Mouse (Mus musculus): ENCODE measurements around the gene Nfe2l3. TPM values are rescaled to one million over a fixed set of nuclear protein-coding genes. Genes with fewer than 3 reads are reported as not detected.
A peak's percentile ranks its signal among the peaks of the same experiment; 100 is the strongest.

Gene Nfe2l3
- polyA plus RNA-seq, 1 experiment from 2014 or later = 1.9 TPM

DNA sequence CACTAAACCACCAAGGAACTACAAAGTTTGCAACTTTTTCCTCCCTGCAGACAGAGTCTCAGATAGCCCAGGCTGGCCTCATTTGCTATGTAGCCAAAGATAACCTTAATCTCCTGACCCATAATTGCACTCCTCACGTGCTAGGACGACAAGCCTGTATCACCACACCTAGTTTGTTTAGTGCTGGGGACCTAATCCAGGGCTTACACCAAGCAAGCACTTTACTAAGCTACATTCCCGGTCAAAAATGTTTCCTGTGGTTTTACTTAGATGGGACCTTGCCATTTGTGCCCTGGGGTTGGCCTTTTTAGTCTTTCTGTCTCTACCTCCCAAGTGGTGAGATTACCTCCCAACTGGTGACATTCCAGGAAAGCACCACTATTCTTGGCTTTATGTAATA lies 22.5 kb downstream of the Nfe2l3 start:
- 39% methylated on average over 3 of the region's 3 CpGs for WGBS
- H3K9ac ChIP-seq = no peak overlapping the region
- H3K9me3 ChIP-seq (replicated peaks) = no peaks in the 10 kb centered on the region
- no peaks in the 10 kb centered on the region for H3K4me1 ChIP-seq (replicated peaks)
- H3K4me2 ChIP-seq = no peak overlapping the region
- H3K4me3 ChIP-seq = no peak overlapping the region
- H3K36me3 ChIP-seq = peaks cover 16% of the 10 kb centered on the region
- ATAC-seq (replicated peaks; ENCODE audit: insufficient number of reproducible peaks, insufficient read depth, low FRiP score, low read depth) = no peak
- H3K27ac ChIP-seq = no peak overlapping the region
- H3K27me3 ChIP-seq = no peaks in the 10 kb centered on the region

DNA sequence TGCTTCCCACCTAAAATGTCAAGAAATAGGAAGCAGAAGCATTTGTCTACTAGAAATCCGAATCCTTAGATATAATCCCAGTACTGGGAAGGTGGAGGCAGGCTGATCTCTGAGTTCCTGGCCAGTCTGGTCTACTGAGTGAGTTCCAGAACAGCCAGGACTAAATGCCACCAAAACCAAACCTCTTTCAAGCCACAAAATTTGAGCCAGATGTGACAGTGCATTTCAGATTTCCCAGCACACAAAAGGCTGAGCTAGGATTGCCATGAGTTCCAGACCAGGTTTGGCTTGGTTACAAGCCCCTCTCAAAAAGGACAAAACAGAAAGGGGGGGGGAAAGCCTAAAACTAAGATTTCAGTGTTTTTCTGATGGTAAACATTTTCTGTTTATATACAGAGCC lies 23.7 kb downstream of the Nfe2l3 start:
- H3K4me2 ChIP-seq = no peak overlapping the region
- no peaks in the 10 kb centered on the region for H3K9me3 ChIP-seq (replicated peaks)
- no peaks in the 10 kb centered on the region for H3K27me3 ChIP-seq
- H3K4me1 ChIP-seq (replicated peaks) = no peaks in the 10 kb centered on the region
- H3K4me3 ChIP-seq = no peak overlapping the region
- 75% methylated on average over 1 of the region's 1 CpGs for WGBS
- ATAC-seq (replicated peaks; ENCODE audit: insufficient number of reproducible peaks, insufficient read depth, low FRiP score, low read depth) = no peak
- no peak overlapping the region for H3K9ac ChIP-seq
- H3K36me3 ChIP-seq = peaks cover 25% of the 10 kb centered on the region
- no peak overlapping the region for H3K27ac ChIP-seq

DNA sequence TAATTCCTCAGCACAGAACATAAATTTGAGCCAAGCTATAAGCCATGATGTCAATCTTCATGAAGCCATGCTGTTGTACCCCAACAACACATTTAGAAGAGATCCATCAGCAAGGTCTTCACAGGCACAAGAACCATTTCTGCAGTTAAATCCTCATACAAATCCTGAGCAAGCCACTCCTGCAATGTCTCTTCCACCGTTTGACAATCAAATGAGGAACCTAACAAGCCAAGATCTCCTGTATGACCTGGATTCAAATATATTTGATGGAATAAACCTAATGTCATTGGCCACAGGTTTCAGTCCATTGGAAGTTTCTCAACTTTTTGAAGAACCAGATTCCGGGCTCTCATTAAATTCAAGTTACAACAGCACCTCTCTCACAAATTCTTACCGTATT lies 24.8 kb downstream of the Nfe2l3 start:
- H3K27ac ChIP-seq = no peak overlapping the region

DNA sequence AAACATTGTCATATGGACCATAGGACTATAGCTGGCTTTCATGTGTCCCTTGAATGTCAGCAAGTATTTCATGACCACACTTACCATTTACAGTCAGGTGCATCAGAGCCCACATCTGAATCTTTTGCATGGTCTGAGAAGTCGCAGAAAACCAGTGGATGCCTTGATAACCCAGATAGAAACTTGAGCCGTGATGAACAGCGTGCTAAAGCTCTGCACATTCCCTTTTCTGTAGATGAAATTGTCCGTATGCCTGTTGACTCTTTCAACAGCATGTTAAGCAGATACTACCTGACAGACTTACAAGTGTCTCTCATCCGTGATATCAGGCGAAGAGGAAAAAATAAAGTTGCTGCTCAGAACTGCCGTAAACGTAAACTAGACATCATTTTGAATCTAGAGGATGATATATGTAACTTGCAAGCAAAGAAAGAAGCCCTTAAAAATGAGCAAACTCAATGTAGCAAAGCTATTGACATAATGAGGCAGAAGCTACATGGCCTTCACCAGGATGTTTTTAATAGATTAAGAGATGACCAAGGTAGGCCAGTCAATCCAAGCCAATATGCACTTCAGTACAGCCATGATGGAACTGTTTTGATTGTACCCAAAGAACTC lies 25.4 kb downstream of the Nfe2l3 start:
- Histone ChIP-seq H3K9ac (no peak overlapping the region), H3K36me3 (peaks cover 36% of the 10 kb centered on the region), H3K27me3 (no peaks in the 10 kb centered on the region), H3K4me1 (replicated peaks) (no peaks in the 10 kb centered on the region), H3K27ac (no peak overlapping the region), H3K9me3 (replicated peaks) (no peaks in the 10 kb centered on the region), H3K4me3 (no peak overlapping the region), H3K4me2 (no peak overlapping the region)
- no peak for ATAC-seq (replicated peaks; ENCODE audit: insufficient number of reproducible peaks, insufficient read depth, low FRiP score, low read depth)
- WGBS = 70% methylated on average over 8 of the region's 8 CpGs

More for the DNA sequence above, 24.8 kb downstream of the Nfe2l3 start:
- Histone ChIP-seq H3K9ac (no peak overlapping the region), H3K4me3 (no peak overlapping the region), H3K27me3 (no peaks in the 10 kb centered on the region), H3K36me3 (peaks cover 34% of the 10 kb centered on the region), H3K4me2 (no peak overlapping the region), H3K4me1 (replicated peaks) (no peaks in the 10 kb centered on the region), H3K9me3 (replicated peaks) (no peaks in the 10 kb centered on the region)
- WGBS = 70% methylated on average over 3 of the region's 3 CpGs
- ATAC-seq (replicated peaks; ENCODE audit: insufficient number of reproducible peaks, insufficient read depth, low FRiP score, low read depth) = no peak

DNA sequence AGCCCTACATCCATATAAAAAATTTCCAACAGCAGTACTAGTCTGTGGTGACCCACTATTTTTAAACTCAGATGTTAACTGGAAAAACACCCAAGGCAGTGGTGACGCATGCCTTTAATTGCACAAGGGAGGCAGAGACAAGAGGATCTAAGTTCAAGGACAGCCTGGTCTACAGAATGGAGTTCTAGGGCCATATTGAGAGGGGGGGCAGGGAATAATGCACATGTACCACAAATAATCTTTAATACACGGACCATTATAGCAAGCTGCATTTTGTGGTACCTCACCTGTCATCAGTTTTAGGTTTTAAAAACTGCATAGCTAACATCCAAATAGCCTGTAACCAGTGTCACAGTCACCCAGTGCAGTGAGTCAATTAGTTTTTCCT lies 26.4 kb downstream of the Nfe2l3 start:
- Histone ChIP-seq H3K4me3 (no peak overlapping the region), H3K27ac (no peak overlapping the region), H3K4me1 (replicated peaks) (peaks cover 7% of the 10 kb centered on the region; the same call in 1 of the 2 replicates), H3K27me3 (no peaks in the 10 kb centered on the region), H3K4me2 (no peak overlapping the region), H3K36me3 (peaks cover 47% of the 10 kb centered on the region), H3K9me3 (replicated peaks) (no peaks in the 10 kb centered on the region), H3K9ac (no peak overlapping the region)
- 50% methylated on average over 2 of the region's 2 CpGs for WGBS
- ATAC-seq (replicated peaks; ENCODE audit: insufficient number of reproducible peaks, insufficient read depth, low FRiP score, low read depth) = no peak; the same call in 1 of the 2 replicates

DNA sequence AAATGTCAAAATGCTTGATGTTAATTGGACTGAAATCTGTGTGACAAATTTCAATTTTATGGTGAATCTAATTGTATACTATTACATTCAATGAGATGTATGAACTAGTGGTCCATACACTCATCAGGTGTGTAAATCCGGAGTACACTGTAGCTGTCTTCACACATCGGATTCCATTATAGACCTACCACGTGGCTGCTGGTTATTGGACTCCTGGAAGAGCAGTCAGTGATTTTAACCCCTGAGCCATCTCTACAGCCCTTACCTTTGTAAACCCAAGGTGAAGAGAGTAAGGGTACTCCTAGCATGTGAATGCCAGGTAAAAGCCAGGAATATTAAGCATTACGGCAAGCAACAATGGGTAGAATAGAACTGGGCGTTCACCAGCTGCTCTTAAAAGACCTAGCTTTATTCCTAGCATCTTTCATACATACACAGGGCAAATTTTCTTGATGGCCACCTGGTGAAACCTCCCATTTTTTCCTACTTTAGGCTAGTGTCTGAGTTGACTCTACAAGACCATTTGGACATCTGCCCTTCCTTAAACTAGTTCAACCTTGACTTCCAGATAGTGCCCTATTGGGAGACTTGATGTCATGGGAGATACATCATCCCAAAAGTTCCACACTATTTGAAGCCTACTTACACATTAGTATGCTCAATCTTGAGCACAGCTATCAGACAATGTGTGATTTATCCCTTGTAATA lies 27.0 kb downstream of the Nfe2l3 start:
- 54% methylated on average over 5 of the region's 5 CpGs for WGBS
- Histone ChIP-seq H3K36me3 (peaks cover 51% of the 10 kb centered on the region), H3K27me3 (no peaks in the 10 kb centered on the region), H3K4me3 (no peak overlapping the region), H3K9me3 (replicated peaks) (no peaks in the 10 kb centered on the region), H3K27ac (no peak overlapping the region), H3K9ac (no peak overlapping the region), H3K4me2 (no peak overlapping the region), H3K4me1 (replicated peaks) (peaks cover 8% of the 10 kb centered on the region; the same call in 1 of the 2 replicates)
- 0 out of 2 replicates have a peak, but pooled peaks have one; percentile 28 for ATAC-seq (replicated peaks; ENCODE audit: insufficient number of reproducible peaks, insufficient read depth, low FRiP score, low read depth)

DNA sequence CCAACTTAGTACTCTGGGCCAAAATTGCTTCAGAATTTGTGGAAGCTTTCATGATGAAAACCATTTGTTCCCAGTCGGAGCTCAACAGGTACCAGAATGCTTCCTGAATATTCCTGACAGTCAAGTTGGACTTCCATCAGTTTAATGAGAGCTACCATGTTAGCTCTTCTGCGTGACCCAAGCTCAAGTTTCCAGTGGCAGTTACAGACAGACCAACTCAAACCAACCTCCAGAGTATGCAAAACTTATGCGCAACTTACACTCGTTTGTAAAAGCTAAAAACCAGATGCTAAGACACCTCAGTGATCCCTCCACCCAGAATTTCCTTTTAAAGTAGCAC lies 27.5 kb downstream of the Nfe2l3 start:
- no peak overlapping the region for H3K9ac ChIP-seq
- H3K4me3 ChIP-seq = no peak overlapping the region
- no peaks in the 10 kb centered on the region for H3K9me3 ChIP-seq (replicated peaks)
- H3K4me2 ChIP-seq = no peak overlapping the region
- 76% methylated on average over 4 of the region's 4 CpGs for WGBS
- H3K27me3 ChIP-seq = no peaks in the 10 kb centered on the region
- H3K36me3 ChIP-seq = peaks cover 55% of the 10 kb centered on the region
- H3K4me1 ChIP-seq (replicated peaks) = peaks cover 8% of the 10 kb centered on the region; the same call in 1 of the 2 replicates
- H3K27ac ChIP-seq = no peak overlapping the region
- ATAC-seq (replicated peaks; ENCODE audit: insufficient number of reproducible peaks, insufficient read depth, low FRiP score, low read depth) = no peak

DNA sequence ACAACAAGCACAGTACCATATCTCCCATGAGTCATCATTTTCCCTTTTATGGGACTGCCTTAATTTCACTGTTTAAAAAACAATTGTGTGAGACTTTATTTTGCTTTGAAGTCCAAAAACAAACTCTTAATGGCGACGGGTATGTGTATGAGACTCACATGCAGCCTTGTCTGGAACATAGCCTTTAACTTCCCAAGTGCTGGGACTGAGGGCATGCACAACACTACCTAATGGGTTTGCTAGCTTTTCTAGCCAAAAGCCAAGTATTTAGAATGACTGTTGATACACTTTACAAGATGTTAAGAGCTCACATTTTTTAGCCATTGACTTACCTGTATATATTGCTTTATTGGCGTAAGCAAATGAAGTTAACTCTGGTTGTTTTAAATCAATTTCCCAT lies 27.9 kb downstream of the Nfe2l3 start:
- Histone ChIP-seq H3K36me3 (peaks cover 59% of the 10 kb centered on the region), H3K9me3 (replicated peaks) (no peaks in the 10 kb centered on the region), H3K27ac (no peak overlapping the region), H3K4me3 (no peak overlapping the region), H3K27me3 (no peaks in the 10 kb centered on the region), H3K9ac (no peak overlapping the region), H3K4me2 (no peak overlapping the region), H3K4me1 (replicated peaks) (peaks cover 8% of the 10 kb centered on the region)
- WGBS = 84% methylated on average over 3 of the region's 3 CpGs
- ATAC-seq (replicated peaks; ENCODE audit: insufficient number of reproducible peaks, insufficient read depth, low FRiP score, low read depth) = no peak

DNA sequence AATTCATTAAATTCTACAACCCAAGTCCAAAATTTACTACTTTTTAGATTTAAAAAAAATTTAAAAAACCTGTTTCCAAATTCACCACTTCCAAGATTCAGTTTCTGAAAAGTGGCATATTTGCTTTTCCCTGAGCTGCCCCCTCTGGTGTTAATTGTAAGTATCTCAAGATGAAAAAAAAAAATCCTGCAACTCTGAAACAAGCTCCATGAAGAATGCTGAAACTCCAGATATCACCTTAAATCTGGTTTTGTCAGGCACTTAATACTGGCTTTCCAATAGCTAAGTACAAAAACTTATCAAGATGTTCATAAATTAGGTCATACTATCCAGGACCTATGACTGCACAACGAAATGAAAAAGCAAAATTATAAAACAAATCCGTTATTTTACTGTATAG lies 35.2 kb downstream of the Nfe2l3 start:
- H3K9me3 ChIP-seq (replicated peaks) = no peaks in the 10 kb centered on the region
- WGBS = 0% methylated on average over 2 of the region's 2 CpGs
- no peak for ATAC-seq (replicated peaks; ENCODE audit: insufficient number of reproducible peaks, insufficient read depth, low FRiP score, low read depth)
- H3K36me3 ChIP-seq = peaks cover 42% of the 10 kb centered on the region
- peak overlapping the region; percentile 51 for H3K4me3 ChIP-seq
- no peaks in the 10 kb centered on the region for H3K27me3 ChIP-seq
- H3K9ac ChIP-seq = peak overlapping the region; percentile 89
- no peak overlapping the region for H3K27ac ChIP-seq
- H3K4me2 ChIP-seq = peak overlapping the region; percentile 60
- peaks cover 33% of the 10 kb centered on the region for H3K4me1 ChIP-seq (replicated peaks)

DNA sequence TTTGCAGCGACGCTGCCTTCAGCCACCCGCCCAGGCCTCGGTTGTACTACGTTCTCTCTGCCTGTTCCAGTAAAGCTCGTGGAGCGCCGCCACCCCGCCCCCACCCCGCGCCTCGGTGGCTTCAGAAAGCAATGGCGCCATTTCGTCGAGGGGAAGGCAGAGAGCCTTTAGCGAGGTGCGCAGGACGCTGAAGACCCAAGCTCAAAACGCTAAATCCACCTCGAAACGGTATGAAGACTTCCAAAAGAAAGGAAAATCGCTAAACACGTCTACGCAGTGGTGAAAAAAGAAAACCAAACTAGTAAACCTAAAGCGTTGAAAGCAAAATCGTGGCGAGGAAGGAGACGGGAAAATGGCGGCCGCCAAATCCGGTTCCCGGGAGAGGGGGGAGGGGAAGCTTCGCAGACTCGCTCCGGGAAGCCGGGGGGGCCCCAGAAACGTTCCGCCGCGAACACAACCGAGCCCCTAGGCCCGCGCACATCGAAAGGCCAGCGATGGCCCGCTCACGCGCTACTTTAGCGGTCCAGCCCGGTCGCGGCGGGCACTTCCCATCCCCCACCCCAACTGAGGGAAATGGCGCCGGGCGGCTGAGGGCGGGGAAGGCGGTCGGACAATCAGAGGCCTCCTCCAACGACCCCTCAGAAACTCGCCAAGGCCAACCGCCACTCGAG lies 36.6 kb downstream of the Nfe2l3 start:
- peak overlapping the region; percentile 60 for H3K4me2 ChIP-seq
- WGBS = under 1% methylated on average over 62 of the region's 63 CpGs
- peak overlapping the region; percentile 68 for H3K4me3 ChIP-seq
- 0 out of 2 replicates have a peak, but pooled peaks have one; percentile 8 for ATAC-seq (replicated peaks; ENCODE audit: insufficient number of reproducible peaks, insufficient read depth, low FRiP score, low read depth)
- peak overlapping the region; percentile 100 for H3K27ac ChIP-seq
- no peaks in the 10 kb centered on the region for H3K27me3 ChIP-seq
- peaks cover 43% of the 10 kb centered on the region for H3K36me3 ChIP-seq
- H3K9me3 ChIP-seq (replicated peaks) = no peaks in the 10 kb centered on the region
- H3K4me1 ChIP-seq (replicated peaks) = peaks cover 35% of the 10 kb centered on the region
- H3K9ac ChIP-seq = peak overlapping the region; percentile 89

DNA sequence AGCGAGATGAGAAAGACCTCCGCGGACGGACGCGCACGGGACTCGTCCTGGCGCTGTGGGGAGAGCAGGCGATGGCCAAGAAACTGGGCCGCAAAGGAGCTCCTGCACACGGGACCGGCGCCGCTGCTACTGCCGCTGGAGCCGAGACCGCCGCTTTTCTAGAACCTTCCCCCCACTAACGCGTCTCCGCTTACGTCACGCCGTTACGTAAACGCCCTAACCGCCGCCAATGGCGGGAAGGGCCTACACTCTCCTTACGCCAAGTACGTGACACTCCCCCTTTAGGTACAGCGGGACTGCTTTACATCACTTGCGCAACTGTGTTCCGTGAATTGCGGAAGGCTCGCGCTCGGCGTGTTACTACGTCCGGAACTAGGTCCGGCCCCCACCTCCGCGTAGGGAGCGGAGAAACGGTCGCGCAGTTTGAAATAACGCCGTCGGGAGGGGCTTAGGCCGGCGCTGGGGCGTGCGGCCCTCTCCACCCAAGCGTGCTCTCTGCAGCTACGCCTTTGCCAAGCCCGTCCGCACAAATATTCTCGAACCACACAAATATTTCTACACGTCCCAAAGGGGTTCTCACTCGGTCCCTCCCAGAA lies 37.3 kb downstream of the Nfe2l3 start, which contains the start of gene Hnrnpa2b1:
Gene Hnrnpa2b1 (minus strand): TSS at position 180 of the 596 bp plus-strand sequence.
- Histone ChIP-seq H3K4me2 (peak within 1 kb of the TSS; percentile 60), H3K27ac (peak within 1 kb of the TSS; percentile 100), H3K27me3 (no peaks in the 10 kb centered on the region), H3K9me3 (replicated peaks) (no peaks in the 10 kb centered on the region), H3K36me3 (peaks cover 40% of the 10 kb centered on the region), H3K4me1 (replicated peaks) (peaks cover 35% of the 10 kb centered on the region), H3K4me3 (peak within 1 kb of the TSS; percentile 68), H3K9ac (peak within 1 kb of the TSS; percentile 97)
- under 1% methylated on average over 63 of the region's 63 CpGs for WGBS
- peak; percentile 88 for ATAC-seq (replicated peaks; ENCODE audit: insufficient number of reproducible peaks, insufficient read depth, low FRiP score, low read depth)

All from heart, embryonic 15.5 days (tissue).